Mouse (Mus musculus) mouse embryonic stem cell (cell line): ENCODE measurements around the gene Pea15a.

Source experiments
- in situ Hi-C, 2 experiments: fragments of 300-500 bp; cut with MboI; formaldehyde crosslinking; loops; 1 replicate in 1 of 2; 3 replicates in 1 of 2; pipeline ENCODE4 v1.14.3; 2019 to 2020; ENCODE audit warnings: low sequenced_read_pairs in 2 of 2, low pct_unique_long_range_greater_than_20kb in 1 of 2, mixed read lengths in 1 of 2; ENCODE audit not compliant: unreplicated experiment in 1 of 2

Gene Pea15a

DNA sequence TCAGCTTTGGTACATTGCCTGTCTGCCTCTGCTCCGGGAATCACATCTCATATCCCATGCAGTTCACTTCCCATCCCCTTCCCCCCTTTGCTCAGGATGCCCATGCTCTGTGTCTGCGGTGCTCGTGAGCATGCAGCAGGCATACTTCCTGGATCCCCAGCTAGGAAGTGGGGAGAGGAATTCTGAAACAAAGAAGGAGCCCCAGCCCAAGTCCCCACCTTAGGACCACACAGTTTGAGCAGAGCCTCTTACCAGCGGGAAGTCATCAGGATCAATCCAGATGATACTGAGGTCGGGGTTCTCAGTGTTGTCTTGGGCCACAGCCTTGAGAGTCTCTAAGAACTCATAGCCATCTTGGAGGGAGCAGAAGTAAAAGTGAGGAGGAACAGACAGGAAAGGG lies 6.2 kb upstream of the Pea15a start:
- in situ Hi-C loops: no loop called here

DNA sequence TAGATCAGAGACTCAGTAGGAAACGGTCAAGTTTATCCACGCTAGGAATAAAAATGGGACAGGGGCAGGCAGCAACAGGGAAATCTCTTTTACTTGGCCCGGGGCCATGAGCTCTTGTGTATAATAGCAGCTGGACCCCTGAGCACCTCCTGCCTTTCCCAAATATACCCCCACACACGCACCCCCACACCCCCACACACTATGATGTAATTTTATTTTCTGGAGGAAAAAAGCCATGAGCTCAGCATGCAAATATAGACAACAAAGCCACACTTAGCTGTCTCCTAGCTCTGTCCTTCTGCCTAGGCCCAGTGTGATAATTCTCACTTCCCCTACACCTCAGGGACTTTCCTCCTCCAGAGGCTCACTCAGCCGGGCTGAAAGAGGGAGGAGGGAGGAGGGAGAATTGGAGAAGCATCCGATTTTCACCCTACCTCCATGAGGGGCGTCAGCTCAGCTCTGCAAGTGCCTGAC lies 544 bp upstream of the Pea15a start:
- in situ Hi-C loops: no loop called here

DNA sequence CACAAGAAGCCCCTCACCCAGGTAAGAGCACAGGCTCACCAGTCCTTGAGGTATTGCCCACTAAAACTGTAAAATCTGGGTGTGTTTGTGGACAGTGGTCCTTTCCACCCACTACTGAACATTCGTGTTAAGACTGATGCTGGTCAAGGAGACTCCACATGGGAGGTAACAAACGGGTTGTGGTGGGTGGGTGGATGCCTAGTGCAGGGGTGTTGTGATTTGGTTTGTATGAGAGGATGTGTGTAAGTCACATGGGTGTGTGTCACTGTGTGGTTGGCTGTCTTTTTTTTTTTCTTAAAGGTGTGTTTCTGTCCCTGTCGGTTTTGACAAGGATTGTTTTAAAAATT lies 890 bp downstream of the Pea15a start:
- in situ Hi-C loops: no loop called here

DNA sequence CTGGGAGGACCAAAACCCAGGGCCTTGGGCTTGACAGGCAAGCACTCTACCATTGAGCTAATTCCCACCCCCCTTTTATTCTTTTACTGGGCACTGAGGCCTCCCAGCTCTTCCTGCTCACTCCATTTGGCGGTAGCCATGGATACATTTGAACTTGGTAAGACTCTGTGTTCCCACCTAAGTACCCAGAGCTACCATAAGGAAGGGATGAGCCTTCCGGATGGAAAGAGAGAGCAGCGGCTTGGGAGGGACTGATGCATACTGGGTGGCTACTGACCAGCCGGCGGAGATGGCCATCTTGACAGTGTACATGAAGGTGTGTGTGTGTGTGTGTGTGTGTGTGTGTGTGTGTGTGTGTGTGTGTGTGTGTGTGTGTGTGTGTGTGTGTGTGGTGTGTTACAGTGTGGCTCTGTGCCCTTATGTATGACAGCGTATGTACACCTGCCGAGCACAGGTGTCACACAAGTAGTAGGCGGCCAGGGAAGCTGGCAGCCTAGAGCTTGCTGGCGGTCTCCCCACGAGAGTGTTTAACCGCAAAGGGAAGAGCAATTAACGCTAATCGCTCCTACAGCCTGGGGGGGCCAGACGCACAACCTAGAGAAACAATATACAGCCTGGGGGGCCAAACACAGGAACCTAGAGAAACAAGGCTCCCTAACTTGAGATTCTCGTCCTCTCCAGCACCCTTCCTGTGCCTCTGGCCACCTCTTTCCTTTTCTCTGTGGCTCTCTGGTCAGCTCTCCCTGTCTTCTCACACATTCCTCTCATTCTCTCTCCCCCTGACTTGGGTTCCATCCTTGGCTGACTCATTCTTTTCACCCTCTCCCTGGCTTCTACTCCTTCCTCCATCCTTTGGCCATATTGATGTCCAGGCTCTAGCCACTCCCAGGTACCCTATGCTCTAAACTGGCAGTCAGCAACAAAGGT lies 1.5 kb downstream of the Pea15a start:
- in situ Hi-C loops: no loop called here

DNA sequence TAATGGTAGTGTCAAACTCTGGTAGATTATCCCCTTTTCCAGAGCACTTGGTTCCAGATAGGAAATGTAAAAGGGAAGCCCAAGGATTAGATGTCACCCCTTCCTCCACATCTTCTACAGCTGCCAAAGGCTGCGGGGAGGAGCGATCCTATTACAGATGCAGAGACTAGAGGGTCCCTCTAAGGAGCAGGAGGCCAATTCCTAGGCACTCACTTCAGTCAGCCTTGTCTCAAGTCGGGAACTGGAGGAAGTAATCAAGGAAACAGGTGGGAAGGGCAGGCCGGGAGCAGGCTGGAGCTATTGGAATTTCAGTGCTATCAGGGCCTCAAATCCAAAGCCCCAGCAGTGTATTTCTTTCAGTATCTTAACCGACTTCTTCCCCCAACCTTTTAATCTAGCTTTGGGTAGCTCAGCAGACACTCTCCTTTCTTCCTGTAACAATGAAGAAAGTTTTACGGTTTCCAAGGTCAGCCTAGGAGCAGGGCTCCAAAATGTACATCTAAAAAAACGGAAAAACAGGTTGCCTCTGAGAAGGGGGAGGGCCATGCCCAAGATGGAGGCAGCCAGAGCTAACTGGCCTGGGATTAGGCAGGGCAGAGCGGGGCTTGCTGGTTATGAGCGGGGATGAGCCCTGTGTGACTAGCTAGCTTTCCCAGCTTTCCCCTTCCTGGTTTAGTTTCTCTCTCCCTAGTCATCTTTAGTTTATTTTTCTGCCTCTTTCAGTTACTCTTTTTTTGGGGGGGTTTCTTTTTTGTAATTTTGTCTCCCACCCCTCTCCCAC lies 2.4 kb downstream of the Pea15a start:
- in situ Hi-C loops: no loop called here

DNA sequence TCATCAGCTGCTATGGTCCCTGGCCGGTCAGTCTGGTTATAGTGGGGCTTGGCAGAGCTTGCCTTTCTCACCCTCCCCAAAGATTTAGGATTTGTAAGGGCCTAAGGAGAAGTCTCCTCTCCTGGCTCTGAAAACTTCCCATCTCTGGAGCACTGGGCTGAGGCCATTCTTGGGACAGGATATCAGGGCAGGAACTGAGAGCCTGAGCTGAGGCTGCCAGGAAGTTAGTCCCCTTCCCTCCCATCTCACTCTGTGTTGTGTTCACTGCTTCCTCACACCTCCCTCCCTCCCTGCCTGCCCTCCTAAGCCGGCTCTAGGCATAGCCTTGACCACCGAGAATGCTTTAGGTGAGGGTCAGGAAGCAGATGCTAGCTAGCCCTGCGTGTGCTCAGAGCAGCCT lies 3.0 kb downstream of the Pea15a start:
- in situ Hi-C loops: no loop called here

DNA sequence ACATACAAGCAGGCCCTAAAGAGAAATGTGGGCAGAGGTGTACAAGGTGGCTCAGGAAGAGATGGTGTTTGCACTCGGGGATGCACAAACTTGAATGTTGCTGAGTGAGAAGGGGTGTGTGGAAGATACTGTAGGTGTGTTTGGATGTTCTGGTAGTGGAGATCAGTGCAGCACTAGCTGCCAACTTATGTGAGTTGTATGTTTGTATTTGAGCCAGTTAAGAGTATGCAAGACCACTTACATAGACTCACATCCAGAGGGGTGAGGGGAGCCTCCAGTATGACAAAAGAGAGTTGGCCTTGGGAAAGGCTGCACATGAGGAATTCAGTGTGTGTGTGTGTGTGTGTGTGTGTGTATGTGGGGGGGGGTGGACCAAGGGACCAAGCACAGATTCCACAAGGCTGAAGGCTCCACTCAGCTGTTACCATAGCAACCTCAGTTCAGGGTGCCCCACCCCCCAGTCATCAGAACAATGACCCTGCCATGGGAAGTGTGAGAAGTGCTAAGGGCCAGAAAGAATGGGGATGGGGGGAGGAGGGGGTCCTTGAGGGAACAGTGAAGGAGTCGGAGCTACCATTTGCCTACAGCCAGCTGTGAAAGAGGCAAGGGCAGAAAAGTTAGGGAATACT lies 3.6 kb downstream of the Pea15a start:
- in situ Hi-C loops: no loop called here

DNA sequence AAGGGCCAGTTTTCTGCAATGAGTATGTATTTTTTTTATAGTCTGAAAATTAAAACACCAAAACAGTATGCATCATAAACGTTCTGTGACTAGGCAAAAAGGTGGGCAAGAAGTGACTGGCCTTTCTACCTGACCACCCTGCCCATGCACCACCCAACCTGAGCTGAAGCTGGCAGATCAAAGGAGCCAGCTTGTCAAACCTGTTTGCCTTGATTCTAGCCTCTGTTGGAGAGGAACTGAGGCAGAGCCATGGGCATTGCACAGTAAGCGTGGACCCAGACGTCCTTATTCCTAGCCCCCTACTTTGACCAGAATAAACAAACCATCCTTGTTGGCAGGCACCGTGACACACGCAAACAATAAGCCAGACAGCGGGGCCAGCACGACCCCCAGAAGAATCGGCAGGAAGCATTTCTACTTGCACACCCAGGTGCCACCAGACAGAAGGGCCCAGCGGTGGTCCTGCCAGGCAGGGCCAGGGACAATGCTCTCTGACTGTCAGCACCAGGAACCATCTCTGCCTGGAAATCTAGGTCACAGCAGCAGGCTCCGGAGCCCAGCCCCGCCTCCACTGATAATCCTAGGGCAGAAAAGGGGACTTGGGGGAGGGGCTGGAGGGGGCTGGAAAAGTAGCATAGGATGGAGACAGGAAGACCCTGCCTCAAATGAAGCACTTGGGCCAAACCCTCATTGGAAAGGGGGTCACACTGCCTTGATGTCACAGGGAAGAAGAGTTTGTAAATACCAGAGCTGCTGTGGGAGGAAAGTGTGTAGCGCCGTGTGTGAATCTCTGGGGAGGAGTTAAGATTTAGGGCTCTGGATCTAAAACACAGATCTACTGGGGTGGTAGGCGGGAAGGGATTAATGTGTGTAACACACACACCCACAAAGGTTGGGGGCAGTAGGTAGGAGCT lies 4.4 kb downstream of the Pea15a start:
- in situ Hi-C loops: no loop called here

DNA sequence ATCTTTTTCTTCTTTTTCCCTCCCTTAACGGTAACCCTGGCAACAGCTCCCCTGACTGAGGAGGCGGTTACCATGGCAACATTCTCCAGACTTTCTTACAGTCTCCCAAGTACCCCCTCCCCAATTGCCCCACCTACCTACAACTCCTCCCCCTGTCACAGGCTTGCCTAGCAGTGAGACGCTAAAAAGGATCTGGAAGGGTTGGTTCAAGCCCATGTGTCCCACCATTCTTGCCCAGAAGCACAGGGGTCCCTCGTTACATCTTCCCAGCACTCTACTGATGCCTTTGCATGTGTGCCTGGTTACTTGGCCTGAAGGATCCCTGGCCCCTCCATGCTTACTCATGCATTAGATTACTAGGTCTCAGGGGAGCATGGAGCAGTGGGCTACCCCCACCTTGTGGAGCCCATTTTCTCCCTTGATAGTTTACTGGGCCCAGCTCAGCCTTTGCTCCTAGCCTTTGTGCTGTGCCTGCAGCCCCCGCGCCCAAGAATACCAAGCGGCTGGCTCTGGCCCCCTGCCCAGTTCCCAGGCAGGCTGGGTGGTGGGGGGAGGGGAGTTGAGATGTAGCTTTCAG lies 5.6 kb downstream of the Pea15a start:
- in situ Hi-C loops: no loop called here

DNA sequence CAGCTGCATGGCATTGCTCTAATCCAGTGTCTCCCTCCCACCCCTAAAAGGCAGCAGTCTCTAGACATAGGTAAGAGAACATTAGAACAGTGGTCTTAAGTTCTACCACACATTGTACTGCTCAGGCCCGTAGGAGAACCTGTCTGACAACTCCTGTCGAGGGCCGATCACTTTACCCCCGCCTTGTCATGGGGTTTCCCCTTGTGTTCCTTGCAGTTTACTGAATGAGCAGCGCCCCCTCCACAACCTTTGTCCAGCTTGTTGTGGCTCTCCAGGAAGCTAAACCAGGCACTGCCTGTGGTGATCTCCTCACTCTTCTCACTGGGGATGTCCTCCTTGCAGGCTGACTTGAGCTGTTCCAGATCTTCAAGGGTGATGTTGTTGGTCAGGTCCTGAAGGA lies 6.4 kb downstream of the Pea15a start:
- in situ Hi-C loops: no loop called here

DNA sequence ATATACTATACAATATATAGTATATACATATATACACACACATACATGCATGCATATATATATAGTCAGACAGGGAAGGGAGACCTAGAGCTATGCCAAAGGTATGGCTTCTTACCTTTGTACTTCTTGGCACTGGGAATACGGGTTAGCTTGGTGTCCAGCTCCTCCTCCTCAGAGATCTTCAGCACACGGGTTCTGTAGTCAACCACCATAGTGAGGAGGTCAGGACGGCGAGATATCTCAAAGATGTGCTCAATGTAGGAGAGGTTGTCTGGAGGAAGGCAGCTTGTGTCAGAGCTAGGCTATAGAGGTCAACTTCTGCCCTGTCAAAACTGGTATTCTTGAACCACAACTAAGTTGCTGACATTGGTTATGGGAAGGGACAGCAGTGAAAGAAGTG lies 7.6 kb downstream of the Pea15a start:
- in situ Hi-C loops: no loop called here

DNA sequence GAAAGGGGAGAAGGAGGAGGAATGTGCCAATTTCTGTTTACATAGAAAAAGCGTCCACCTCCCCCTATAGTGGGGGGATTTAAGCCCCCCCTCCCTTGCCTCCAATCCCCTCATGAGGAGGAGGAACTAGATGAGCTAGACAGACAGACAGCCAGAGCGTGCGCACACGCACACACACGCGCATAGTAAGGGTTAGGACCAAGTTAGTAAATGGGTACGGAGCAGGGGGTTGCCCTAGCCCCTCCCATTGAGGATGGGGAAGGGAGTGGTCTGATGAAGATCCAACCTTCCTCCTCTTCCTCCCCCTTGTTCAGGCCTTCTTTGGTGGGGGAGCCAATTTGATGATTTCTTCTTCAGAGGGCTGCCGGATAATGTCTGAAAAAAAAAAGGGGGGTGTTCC lies 8.3 kb downstream of the Pea15a start:
- in situ Hi-C loops: no loop called here

DNA sequence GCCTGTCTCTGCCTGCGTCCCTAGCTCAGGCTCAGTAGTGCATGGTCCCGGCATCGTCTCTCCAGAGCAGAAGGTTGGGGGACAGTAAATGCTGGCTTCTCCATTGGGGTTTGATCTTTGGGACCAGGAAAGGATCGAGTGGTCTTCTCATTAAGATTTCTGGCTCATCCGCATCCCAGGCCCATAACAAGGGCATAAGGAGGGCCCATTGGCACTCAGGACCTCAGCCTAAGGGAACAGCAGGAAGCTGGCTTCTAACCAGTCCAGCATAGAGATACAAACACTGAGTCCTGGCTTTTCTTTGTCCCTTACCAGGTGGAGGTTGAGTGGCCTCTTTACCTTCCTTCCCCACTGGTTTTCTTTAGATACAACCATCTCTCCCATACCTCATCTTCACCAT lies 8.8 kb downstream of the Pea15a start:
- in situ Hi-C loops: no loop called here

DNA sequence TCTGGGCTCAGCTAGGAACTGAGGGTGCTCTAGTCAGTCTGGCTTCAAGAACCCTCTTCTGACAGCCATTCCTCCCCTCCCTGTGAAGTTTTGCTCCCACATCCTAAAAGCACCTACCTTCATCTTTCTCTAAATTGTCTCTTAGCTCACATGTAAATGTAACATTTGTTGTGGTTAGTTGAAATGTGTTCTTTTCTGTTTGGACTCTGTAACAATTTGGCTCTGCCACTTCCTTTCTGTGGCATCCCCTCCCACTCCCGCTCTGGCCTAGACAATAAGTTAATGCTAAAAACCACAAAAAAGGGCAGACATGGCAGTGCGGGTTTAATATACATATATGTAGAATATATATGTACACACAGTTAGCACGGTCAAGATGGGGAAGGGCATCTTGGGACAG lies 9.5 kb downstream of the Pea15a start:
- in situ Hi-C loops: no loop called here

DNA sequence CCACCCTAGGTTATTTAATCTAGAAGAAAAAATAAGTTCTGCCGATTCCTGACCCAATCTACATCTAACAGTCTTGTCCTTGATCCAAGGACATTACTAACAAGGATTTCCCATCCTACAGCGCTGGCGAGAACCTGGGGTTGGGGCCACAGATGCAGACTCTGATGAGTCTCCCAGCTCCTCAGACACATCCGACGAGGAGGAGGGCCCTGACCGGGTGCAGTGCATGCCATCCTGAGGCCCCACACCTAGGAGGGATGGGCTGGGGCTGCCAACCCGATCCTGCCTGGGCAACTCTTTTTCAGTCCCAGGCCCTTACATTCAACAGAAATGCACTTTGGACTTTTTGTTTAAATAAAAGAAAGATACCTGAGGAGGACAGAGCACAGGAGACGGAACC lies 12.2 kb downstream of the Pea15a start:
- in situ Hi-C loops: no loop called here

DNA sequence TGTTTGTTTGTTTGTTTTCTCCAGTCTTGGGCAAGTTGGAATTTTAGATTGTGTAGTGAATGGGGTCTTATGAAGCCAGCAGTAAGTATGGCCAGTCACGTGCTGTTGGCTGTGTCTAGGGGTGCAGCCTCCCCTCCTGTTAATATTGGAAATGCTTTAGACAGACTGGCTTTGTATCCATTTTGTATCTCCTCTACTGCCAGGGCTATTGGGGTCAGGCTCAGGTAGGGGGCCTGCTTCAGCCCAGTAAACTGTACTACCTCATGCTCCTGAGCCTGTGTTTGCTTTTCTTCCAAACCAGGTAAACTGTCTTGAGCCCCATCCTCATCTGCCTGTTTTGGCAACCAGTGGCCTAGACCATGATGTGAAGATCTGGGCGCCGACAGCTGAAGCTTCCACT lies 14.4 kb downstream of the Pea15a start:
- in situ Hi-C loops: no loop called here

DNA sequence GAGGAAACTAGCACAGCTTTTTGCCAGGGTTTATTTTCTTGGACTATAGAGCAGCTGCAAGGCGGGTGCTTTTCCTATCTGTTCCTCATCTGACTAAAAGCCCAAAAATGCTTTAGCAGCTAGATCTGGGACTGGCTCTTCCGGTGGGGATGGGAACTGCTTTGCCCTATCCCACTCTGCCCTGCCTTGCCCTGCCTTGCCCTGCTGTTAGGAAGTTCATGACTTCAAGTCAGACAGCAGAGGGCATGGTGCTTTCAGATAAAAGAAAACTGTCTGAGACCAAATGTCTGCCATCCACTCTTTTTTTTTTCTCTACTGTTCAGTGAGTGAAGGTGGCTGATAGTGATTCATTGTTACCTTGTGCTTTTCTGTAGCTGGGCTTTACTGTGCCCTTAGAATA lies 15.0 kb downstream of the Pea15a start:
- in situ Hi-C loops: no loop called here

DNA sequence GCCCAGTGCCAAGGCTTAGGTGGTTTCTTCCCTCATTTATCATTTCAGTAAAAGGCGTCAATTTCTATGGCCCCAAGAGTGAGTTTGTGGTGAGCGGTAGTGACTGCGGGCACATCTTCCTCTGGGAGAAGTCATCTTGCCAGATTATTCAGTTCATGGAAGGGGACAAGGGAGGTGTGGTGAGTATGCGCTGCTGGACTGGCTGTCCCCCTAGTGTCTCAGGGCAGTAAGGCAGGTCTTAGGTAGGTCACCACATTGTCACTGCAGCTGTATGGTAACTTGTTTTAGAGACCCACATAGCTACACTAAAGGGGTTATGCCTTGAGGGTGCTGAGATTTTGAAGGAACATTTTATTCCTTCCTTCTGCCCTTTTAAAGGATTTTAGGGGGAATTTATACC lies 17.7 kb downstream of the Pea15a start:
- in situ Hi-C loops: no loop called here
